Mouse (Mus musculus): Measurements from ENCODE around the gene Lamb1. TPM values are rescaled to one million over a fixed set of nuclear protein-coding genes. Genes with fewer than 3 reads are reported as not detected.

Lamb1 gene
- total RNA-seq, 2 experiments from 2014 or later: 55.3 to 57.3 TPM

DNA sequence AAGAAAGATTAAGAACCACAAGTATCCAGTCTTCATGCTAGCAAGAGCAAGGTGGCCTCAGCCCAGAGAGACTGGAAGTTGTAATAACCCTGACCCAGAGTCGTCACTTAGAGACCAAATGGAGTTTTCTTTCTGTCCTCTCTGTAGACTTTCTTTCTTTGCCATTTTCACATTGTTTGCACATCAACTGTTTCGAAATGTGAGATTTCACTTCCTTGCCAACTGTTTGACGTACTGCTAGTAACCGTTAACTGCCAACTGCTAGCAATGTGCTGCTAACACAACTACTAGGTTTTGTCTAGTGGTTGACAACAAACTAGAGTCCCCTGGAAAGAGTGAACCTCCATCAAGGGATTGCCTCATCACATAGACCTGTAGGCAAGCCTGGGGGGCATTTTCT is 18.1 kb downstream of the Lamb1 start:
- DNase-seq (ENCODE audit: low spot score in 2 of 2): no peak

DNA sequence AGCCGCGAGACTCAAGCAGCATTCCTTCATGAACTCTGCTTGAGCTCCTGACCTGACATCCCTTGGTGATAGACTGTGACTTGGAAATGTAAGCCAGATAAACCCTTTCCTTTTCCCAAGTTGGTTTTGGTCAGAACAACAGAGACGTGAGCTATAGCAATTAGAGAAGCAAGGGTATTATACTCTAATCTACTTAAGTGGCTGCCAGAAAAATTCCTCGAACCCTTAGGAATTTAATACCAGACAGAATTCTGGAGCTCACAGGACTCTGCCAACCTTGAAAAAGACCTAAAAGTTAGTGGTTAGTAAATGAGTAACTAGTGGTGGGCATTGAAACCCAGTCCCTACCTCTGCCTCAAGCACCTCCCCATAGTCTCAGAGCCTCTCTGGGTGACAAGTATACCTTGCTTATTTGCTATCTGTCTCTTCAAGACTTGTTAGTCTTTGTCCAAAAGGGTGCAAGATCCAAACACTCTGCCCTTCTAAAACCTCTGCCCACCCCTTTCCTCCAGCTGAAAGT is 18.6 kb downstream of the Lamb1 start:
- no peak for DNase-seq (ENCODE audit: low spot score in 2 of 2)

DNA sequence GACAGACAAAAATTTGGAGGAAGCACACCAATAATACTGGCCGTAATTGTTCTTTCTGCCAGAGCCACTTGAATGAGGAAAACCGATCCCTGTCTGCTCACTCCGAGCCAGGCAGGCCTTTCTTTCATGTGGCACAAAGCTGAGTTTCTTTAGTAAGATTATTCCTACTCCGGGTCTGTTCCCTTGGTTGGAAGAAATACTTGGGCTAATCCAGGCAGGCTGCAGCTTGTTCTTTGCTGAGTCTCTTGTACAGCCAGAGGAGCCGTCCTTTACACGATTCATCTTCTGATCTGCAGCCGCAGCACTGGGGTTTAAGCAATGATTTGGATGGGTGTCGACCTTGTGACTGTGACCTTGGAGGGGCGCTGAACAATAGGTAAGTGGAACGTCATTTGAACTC is 24.0 kb downstream of the Lamb1 start:
- no peak for DNase-seq (ENCODE audit: low spot score in 2 of 2)

DNA sequence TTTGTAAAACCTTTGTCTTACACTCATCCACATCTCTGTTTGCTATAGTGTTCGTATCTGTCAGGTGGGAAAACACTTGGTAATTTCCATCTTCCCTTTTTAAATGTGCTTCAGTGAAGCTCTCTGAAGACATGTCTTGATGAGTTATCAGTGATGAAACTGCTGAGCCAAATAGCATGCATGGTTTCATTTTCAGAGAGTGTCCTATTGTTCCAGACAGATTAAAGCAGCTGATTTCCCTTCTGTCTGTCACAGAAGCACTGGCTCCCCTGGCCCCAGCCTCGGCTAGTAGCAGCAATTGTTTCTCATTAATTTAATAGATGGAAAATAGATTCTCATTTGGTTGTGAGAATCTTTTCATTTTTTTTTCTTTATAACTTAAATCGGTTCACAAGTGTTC is 25.9 kb downstream of the Lamb1 start:
- DNase-seq (ENCODE audit: low spot score in 2 of 2): no peak

DNA sequence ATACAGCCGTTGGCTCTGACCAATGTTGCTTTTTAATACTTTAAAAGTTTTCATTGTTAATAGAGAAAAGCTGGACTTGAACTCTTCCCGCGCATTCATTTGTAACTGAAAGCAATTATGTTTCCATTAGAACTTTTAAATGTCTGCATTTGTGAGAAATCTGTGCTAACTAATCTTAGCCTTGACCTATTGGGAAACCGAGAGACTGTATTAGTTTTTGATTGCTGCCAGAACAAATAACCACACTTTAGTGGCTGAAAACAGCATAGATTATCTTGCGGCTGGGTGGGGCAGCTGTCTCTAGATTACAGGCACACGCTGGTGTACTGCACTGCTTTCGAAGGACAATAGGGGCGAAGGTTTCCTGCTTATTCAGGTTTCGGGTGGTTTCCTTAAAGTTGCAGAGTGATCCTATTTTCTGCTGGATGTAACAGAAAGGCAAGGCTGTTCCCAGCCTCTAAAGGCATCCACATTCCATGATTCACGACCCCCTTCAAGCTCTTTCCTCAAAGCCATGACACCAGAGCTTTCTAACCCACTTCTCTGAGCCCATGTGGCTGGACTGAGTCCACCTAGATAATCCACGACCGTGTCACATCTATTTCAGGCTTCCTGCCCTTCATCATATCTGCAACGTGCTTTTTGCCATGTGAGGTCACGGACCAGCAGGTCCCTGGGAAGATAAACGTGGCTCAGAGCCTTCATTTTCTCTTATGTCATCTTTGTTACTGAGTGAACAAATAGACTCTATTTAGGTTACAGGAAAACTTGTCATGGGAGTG is 28.5 kb downstream of the Lamb1 start:
- DNase-seq (ENCODE audit: low spot score in 2 of 2): no peak

DNA sequence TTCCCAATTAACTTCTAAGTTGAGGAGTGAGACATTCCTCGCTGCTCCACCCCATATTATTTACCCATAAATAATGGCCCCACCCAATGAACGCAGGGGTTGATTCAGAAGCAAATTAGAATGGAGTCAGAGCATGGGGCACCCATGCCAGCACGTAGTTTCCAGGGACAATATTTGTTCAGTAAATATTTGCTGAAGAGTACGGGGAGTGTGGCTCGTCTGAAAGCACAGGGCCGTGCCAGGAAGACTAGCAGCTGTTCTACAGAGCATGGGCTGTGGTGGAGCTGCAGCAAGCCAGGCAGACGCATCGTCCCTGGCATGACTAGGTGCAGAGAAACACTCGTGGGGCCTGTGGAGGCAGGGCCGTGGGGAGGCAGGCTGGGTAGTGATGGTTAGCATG is 29.5 kb downstream of the Lamb1 start:
- DNase-seq (ENCODE audit: low spot score in 2 of 2): no peak

DNA sequence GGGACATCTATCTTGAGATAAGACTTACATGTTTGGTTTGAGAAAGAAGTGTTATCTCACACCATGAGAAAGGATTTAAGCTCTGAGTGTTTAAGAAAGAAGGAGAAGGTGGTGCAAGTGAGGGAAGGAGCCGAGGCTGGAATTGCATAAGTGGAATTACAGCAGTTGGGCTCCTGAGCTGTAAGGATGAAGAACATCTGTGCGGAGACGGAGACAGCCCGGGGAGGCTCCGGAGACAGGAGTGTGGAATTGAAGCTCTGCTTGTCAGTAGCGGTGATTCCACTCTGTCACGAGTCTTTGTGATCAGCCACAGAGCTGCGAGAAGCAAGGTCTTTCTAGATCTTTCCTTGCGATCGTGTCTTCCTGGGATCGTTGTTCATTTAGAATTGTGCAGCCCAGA is 30.0 kb downstream of the Lamb1 start:
- DNase-seq (ENCODE audit: low spot score in 2 of 2): no peak

DNA sequence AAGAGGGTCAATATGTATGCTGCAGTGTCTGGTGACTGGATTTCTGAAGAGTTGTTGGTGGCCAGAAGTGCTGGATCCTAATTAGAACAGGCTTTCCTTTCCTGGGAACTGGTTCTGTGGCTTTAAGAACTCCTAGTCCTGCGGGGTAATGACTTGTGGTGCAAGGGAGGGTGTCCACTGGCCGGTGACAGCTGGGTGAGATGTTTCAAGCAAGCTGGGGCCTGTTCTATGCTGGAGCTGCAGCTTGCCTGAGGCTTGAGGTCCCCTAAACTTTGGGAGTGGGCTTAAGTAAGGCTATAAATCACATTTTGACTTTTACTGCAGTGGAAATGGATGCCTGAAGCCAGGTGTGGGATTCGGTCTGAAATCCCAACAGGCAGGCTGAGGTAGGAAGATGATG is 30.5 kb downstream of the Lamb1 start:
- DNase-seq (ENCODE audit: low spot score in 2 of 2): no peak

DNA sequence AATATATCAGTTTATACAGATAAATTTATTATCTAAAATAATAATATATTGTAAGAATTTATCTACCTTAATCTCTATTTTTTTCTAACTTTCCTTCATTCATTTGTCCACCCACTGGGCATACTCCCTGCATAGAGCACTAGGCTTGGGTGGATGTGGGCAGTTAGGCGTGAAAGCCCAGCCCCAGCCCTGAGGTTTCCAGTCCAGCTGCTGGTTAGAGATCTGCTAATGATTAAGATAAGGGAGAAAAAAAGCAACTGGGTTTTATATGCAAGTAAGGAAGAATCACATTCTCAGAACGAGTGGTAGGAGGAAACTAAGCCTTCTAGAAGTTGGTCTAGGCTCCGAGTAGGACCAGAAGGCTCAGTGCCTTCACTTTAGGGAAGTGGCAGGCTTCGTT is 31.1 kb downstream of the Lamb1 start:
- no peak for DNase-seq (ENCODE audit: low spot score in 2 of 2)

DNA sequence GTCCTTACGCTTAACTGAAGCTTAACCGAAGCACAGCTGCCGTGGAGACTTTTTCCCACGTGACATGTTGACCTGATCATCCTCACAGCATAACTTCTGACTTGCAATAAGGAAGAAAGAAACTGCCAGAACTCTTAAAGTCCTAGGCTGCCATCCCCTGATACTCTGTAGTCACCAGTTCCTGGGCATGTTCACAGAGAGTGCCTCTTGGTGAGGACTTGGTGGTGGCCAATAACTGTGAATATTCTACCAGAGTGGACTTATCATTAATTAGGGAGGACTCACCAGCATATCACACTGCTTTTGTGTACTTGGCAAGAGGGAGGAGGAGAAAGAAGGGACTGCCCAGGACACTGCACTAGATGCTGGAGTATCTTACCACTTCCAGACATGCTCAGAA is 33.1 kb downstream of the Lamb1 start:
- DNase-seq (ENCODE audit: low spot score in 2 of 2): no peak

DNA sequence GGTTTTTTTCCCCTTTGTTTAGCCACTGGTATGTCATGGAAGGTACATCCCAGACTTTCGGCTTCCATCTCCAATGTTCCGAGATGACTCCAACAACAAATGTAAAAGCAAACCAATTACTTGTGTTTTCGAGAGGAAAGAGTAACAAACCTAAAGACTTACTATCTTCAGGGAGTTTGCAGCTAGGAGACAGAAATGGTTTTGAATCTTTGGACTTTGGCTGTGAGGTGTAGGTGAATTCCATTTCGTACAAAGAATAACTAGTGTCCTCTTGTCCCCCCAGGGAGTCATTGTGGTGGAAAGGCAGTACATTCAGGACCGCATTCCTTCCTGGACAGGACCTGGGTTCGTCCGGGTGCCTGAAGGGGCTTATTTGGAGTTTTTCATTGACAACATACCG is 33.5 kb downstream of the Lamb1 start:
- no peak for DNase-seq (ENCODE audit: low spot score in 2 of 2)

DNA sequence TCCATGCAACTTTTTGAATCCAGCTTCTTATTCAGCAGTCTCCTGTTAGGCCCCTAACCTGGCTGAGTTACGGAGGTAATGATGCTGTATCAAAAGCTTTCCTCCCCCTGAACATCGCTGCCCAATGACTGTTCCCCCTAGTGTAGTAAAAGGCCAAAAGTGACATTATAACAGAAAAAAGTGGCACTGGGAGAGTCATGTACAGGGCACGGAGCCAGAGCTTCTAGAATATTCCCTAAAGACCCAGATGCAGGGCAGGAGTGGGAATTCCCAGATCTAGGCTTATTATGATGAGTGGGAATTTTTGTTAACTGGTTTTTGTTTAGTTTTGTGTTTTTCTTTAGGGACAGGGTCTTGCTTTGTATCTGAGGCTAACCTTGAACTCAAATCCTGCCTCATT is 34.1 kb downstream of the Lamb1 start:
- DNase-seq (ENCODE audit: low spot score in 2 of 2): no peak

DNA sequence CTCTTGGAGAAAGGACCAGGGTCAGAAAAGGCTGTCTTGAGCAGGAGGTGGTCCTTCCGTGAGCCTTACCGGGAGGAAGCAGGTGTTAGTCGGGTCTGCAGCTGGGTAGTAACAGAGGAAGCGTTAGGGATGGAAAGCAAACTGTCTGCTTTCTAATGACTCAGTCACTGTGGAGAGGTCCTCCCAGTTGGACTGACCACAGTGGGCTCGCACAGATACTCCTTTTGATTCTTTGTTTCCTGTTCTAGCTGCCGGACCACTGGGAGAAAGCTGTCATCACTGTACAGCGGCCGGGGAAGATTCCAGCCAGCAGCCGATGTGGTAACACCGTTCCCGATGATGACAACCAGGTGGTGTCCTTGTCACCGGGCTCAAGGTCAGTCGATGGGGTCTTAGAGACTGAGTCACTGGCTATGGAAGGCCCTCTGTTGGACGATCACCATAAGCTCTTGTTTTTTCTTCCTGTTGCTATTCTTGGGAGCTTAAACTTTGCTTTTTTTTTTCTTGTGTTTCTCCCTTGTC is 34.7 kb downstream of the Lamb1 start:
- DNase-seq (ENCODE audit: low spot score in 2 of 2): no peak

DNA sequence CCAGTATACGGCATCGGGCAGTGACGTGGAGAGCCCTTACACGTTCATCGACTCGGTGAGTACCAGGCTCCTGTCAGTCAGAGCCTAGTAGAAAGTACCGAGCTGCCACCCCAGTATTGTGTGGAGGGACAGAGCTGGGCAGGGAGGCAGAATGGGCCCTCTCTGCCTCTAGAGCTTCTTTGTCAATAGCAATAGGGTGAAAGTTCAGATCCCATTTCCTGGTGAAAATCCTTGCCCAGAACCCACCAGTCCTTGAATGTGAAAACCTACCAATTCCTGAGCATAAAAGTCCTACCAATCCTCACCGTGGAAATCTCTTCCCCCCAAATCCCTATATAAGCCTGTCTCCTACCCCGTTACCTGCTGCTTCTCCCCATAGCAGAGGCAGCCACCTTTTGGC is 35.2 kb downstream of the Lamb1 start:
- no peak for DNase-seq (ENCODE audit: low spot score in 2 of 2)

DNA sequence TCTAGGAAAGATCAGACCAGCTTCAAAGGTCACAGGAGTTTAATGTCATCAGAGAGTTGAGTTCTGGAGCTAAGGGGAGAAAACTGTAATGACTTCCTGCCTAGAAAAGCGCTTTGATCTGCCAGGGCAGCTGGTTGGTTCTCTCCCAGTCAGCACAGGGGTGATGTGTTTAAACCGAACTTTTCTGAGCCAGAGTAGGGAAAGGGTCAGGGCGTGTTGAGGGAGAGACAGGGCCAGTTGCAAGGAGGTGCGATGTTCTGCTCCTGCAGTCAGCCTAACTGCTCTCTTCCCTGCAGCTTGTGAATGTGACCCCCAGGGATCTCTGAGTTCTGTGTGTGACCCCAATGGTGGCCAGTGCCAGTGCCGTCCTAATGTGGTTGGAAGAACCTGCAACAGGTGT is 37.2 kb downstream of the Lamb1 start:
- no peak for DNase-seq (ENCODE audit: low spot score in 2 of 2)

DNA sequence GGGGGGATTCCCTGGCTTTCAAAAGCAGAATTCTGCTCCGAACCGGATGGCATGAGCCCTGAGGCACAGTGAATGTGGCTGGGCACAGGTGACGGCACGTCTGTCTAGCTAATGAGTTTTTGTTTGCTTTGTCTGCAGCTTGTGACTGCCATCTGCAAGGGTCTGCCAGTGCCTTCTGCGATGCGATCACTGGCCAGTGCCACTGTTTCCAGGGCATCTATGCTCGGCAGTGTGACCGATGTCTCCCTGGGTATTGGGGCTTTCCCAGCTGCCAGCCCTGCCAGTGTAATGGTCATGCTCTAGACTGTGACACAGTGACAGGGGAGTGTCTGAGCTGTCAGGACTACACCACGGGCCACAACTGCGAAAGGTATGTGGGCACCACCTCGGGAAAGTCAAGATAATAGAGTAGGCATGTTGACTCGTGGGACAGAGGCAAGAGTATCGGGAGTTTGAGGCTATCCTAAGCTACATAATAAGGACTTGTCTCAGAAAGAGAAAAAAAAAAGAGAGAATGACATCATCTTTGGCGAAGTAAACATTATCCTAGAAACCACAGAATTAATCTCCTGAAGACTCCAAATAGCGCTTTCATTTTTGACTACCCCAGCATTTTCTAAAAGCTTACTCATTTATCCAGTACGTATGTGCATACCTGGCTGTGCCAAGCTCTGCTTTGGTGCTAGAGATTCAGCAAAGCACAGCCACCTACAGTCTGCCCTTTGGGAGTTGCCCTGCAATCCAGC is 37.9 kb downstream of the Lamb1 start:
- DNase-seq (ENCODE audit: low spot score in 2 of 2): peak; percentile 26 to 31

DNA sequence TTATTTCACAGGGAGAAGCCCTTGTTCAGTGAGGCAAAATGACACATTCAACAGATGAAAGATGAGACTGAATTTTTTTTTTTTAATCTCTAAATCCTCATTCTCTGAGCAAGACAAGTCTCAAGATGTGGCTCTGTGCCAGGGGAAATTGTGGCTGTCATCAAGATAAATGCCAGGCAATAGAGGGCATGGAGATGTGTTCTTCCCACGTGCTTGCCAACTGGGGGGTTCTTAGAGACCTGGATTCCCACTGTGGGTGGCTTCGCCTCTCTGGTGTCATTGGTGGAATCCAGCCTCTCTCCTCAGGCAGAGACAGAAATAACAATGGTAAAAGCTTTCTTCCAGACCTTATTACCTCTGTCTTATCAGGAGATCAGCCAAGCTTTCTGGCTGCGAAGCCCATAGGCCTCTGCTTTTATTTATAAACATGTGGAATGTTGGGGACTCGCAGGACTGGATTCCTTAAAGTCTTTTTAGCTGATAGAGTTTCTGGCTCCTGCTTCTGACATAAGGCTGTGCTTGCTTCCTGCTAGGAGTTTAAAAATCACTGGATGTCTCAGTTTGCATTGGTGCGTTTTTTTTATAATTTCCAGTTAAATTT is 41.1 kb downstream of the Lamb1 start:
- no peak for DNase-seq (ENCODE audit: low spot score in 2 of 2)

DNA sequence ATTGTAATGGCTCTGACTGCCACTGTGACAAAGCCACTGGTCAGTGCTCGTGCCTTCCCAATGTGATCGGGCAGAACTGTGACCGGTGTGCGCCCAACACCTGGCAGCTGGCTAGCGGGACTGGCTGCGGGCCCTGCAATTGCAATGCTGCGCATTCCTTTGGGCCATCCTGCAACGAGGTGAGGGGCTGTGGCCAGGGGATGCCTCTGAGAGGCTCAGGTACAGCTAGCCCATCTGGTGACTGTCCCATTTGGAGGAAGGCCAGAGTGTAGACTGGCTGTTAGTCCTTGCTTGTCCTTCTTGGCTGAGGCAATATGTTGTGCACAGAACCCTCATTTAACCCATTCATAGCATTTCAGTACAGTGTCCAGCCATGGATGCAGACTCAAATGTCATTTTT is 42.0 kb downstream of the Lamb1 start:
- DNase-seq (ENCODE audit: low spot score in 2 of 2): no peak

DNA sequence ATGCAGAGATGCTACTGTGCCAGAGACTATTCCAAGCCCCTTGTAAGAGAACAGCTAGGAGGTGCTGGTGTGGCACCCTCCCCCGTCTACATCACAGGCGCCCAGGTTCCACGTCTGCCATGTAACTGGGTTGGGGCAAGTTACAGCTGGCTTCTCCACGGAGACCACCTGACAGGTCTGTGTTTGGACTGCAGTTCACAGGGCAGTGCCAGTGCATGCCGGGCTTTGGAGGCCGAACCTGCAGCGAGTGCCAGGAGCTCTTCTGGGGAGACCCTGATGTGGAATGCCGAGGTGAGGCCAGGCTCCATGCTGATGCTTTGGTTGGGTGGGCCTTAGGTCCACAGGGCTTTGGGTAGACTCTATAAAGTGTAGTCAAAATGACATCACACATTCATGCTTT is 42.7 kb downstream of the Lamb1 start:
- no peak for DNase-seq (ENCODE audit: low spot score in 2 of 2)

DNA sequence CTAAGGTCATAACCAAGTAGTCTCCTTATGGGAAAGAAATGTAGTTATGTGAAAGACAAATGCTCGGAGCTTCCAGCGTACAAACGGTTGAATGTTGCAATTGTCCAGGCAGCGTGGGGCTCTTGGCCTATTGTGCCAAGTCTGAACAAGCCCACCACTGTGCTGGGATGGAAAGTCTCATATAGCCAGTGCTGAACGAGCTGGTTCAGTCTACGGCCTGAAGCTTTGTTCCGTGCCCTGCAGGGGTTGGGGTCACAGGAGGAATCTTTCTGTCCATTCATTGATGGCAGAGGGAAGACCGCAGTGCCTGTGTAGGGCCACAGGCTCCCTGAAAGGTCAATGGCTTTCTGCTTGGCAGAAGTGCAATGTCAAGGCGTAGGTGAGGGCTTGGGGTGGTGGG is 45.7 kb downstream of the Lamb1 start:
- DNase-seq (ENCODE audit: low spot score in 2 of 2): no peak

DNA sequence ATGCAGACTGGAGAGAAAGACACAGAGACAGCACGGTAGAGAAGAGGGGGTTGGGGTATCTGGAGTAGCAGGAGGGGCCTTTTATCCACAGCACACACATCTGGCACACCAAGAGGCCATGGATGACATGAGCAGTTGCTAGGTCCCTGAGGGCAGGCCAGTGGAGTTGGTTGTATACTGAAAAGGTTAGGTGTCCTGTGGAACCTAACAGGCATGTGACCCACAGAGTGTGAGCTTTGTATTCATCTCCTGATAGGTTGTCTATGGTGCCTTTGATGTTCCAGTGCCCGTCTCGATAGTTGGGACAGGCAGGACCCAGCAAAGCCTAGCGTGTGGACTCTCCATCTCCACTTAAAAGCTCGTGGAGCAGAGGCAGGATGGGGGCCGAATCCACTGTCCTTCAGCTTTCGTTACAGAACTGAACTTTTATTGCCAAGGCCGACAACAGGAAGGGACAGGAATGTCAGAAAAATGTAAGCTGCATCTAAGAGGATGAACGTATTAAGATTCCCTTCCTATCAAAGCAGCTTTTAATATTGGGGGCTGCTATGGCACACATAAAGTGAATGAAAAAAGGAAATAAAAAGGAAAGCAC is 46.7 kb downstream of the Lamb1 start:
- DNase-seq (ENCODE audit: low spot score in 2 of 2): no peak

DNA sequence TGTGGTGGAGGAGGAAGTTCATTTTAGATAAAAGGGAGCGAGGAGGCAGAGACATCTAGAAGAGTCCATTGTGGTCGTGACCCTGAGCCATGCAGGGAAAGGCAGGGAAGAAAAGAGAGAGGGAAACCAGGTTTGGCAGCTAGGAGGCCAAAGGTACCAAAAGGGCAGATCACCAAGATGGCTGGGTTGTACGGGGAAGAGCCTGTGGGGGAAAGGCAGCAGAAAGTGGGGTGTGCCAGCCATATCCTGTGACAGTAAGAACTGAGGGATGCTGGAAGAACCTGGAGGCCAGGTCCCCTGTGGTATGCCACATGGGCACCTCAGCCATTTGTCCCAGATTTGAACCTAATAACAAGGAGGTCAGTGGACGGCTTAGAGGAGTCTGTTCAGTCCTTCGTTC is 47.2 kb downstream of the Lamb1 start:
- DNase-seq (ENCODE audit: low spot score in 2 of 2): no peak
